Mouse (Mus musculus) liver, embryonic 16.5 days (tissue): Measurements from ENCODE around the gene Uhrf2. TPM values are rescaled to one million over a fixed set of nuclear protein-coding genes. Genes with fewer than 3 reads are reported as not detected.
A peak's percentile ranks its signal among the peaks of the same experiment; 100 is the strongest.
"Not testable (repeated sequence)": the region's sequence is repeated elsewhere in the genome, so short reads cannot be mapped to it uniquely, and the experiment has no call there.

Experiments used
- ATAC-seq: fragments of 200-750 bp; cut with Nextera tagmentation; 2 replicates; pipeline ENCODE4 v1.8.0; 2017; ENCODE audit warnings: low read depth, mild to moderate bottlenecking, moderate number of reproducible peaks, moderate library complexity
- H3K27ac ChIP-seq: fragments of 300-500 bp; sonication (generic); 2 replicates; pipeline ENCODE4 v1.5.1; 2014; ENCODE audit warnings: mild to moderate bottlenecking, low read length
- H3K27me3 ChIP-seq: fragments of 300-500 bp; sonication (generic); 2 replicates; pipeline ENCODE4 v1.6.1; 2014; ENCODE audit warnings: low read depth, low read length, mixed read lengths; ENCODE audit not compliant: control insufficient read depth, insufficient read depth
- H3K36me3 ChIP-seq: fragments of 300-500 bp; sonication (generic); 2 replicates; pipeline ENCODE4 v1.6.1; 2014; ENCODE audit warnings: mild to moderate bottlenecking; ENCODE audit not compliant: control insufficient read depth, insufficient read depth
- H3K4me1 ChIP-seq: fragments of 300-500 bp; sonication (generic); 2 replicates; pipeline ENCODE4 v1.6.1; 2014; ENCODE audit warnings: low read depth, low read length, mixed read lengths; ENCODE audit not compliant: control insufficient read depth
- H3K4me2 ChIP-seq: fragments of 300-500 bp; sonication (generic); 2 replicates; pipeline ENCODE4 v1.6.1; 2014; ENCODE audit warnings: low read depth, low read length, mixed read lengths
- H3K4me3 ChIP-seq: fragments of 300-500 bp; sonication (generic); 2 replicates; pipeline ENCODE4 v1.5.1; 2014; ENCODE audit warnings: low read depth, mild to moderate bottlenecking, low read length
- H3K9ac ChIP-seq: fragments of 300-500 bp; sonication (generic); 2 replicates; pipeline ENCODE4 v1.6.1; 2014; ENCODE audit warnings: low read depth, low read length
- H3K9me3 ChIP-seq: fragments of 300-500 bp; sonication (generic); replicated peaks from 2 replicates; pipeline ENCODE4 v1.6.1; 2016; ENCODE audit warnings: low read length; ENCODE audit not compliant: control insufficient read depth
- WGBS: fragments of 180-500 bp; shearing (Covaris S2); extraction: QIAGEN DNeasy Blood & Tissue Kit; methylation state at CpG from one replicate; pipeline ENCODE4 v1.1.7; 2014; ENCODE audit not compliant: insufficient replicate concordance; 5-methylcytosine and 5-hydroxymethylcytosine counted together
- polyA plus RNA-seq: library from polyadenylated mRNA; unstranded; fragments of >200 nt; fragmentation: Nextera tagmentation; extraction: Ambion mirVana; gene quantifications from 2 replicates; pipeline ENCODE4 v1.2.1, GENCODE M21; 2015

Gene Uhrf2
- polyA plus RNA-seq, 1 experiment from 2014 or later: 32.0 TPM

DNA sequence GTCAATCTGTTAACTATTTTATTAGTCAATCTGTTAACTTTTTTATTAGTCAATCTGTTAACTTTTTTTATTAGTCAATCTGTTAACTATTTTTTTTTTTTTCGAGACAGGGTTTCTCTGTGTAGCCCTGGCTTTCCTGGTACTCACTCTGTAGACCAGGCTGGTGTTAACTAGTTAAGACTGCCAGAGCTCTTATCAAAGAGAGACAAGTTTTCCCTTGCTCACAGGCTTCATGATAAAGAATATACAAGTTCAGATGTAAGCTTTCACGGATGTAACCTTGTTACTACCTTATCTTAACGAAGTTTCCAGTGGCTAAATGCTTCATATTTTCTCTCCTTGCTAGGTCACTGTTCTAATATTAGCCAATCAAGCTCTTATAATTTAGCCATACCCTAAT, 16.0 kb upstream of the Uhrf2 start:
- H3K4me1 ChIP-seq: no peaks in the 10 kb centered on the region
- H3K9me3 ChIP-seq: no peaks in the 10 kb centered on the region
- no peak for ATAC-seq
- no peaks in the 10 kb centered on the region for H3K27me3 ChIP-seq
- H3K4me2 ChIP-seq: no peak overlapping the region
- H3K36me3 ChIP-seq: no peaks in the 10 kb centered on the region
- WGBS: 24% methylated on average over 3 of the region's 3 CpGs
- no peak overlapping the region for H3K9ac ChIP-seq
- H3K4me3 ChIP-seq: no peak overlapping the region
- no peak overlapping the region for H3K27ac ChIP-seq

GRCm38 (mm10) chr19:30016156-30016555, 14.2 kb upstream of the Uhrf2 start:
- peak; percentile 60 for ATAC-seq
- Histone ChIP-seq H3K4me2 (no peak overlapping the region), H3K27me3 (no peaks in the 10 kb centered on the region), H3K9ac (no peak overlapping the region), H3K36me3 (no peaks in the 10 kb centered on the region), H3K9me3 (no peaks in the 10 kb centered on the region), H3K27ac (peak overlapping the region; percentile 27; the same call in 1 of the 2 replicates), H3K4me3 (no peak overlapping the region), H3K4me1 (no peaks in the 10 kb centered on the region)
- 54% methylated on average over 6 of the region's 6 CpGs for WGBS

GRCm38 (mm10) chr19:30023419-30023818, 6.9 kb upstream of the Uhrf2 start:
- not testable (repeated sequence) for H3K4me1 ChIP-seq, H3K27ac ChIP-seq, H3K4me3 ChIP-seq, H3K9ac ChIP-seq, H3K36me3 ChIP-seq, ATAC-seq, H3K9me3 ChIP-seq, H3K4me2 ChIP-seq, H3K27me3 ChIP-seq
- 78% methylated on average over 10 of the region's 10 CpGs for WGBS

DNA sequence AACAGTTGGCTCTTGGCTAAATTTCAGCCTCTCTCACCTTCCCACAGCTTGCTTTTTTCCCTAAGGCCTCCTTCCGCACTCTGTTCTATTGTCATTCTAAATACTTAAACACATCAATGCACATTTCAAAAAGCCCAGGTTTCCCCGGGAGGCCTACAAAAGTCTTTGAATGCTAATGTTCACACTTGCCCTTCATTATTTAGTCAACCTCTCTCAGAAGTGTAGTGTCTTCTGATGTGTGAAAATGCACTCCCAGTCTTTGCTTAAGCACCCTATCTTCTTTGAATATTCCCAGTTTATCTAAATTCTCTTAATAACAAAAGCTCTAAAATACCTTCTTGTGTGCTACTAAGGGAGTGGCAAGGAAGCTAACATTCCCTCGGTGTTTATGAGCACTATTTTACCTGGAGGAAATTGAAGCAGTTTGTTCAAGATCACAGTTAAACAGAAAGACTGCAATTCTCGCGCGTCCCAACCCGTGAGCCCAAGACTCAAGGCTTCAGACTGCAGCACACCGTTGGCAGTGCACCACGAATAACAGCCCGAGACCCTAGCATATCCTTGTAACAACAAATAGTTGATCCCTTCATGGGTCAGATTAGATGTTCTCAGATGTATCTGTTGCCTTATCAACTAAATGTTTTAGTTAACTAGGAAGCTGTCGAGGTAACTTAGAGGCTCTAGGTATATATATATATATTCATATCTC, 1.2 kb upstream of the Uhrf2 start:
- Histone ChIP-seq H3K4me2 (peak overlapping the region; percentile 93), H3K4me1 (peaks cover 18% of the 10 kb centered on the region), H3K9me3 (no peaks in the 10 kb centered on the region), H3K4me3 (no peak overlapping the region), H3K27ac (no peak overlapping the region), H3K36me3 (no peaks in the 10 kb centered on the region), H3K9ac (no peak overlapping the region), H3K27me3 (no peaks in the 10 kb centered on the region)
- ATAC-seq: no peak
- 73% methylated on average over 11 of the region's 11 CpGs for WGBS

DNA sequence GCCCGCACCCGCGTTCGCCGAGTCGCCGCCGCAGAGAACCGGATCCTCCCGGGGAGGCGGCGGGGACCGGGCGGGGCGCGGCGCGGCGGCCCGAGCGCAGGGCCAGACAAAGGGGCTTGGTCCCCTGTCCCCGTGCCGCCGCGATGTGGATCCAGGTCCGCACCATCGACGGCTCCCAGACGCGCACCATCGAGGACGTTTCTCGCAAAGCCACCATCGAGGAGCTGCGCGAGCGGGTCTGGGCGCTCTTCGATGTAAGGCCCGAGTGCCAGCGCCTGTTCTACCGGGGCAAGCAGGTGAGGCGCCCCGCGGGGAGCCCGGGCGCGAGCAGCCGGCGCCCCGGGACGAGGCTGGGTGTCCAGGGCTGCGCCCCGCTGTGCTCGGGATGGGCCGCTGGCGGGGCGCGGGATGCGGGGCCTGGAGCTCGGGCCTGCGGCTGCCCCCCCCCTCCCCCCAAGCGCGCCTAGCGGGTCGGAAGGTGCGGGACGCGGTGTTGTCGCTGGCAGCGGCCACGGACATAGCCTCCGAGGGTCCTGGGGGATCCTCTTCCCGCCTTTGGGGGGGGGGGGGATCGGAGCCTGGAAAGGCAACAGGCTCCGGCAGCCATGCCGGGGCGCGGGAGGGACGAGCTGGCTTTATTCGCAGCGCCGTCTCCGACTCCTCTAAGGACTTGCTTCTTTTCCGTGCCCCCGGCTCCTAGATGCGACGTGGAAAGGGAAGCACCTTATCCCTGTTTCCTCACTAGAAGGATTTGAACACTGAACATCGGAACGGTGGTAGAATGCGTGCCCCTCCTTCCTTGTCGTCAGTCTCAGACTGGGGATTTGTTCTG, 539 bp downstream of the Uhrf2 start:
- Histone ChIP-seq H3K27ac (peak overlapping the region; percentile 94), H3K9me3 (no peaks in the 10 kb centered on the region), H3K4me2 (peak overlapping the region; percentile 93), H3K36me3 (no peaks in the 10 kb centered on the region), H3K27me3 (no peaks in the 10 kb centered on the region), H3K9ac (peak overlapping the region; percentile 99), H3K4me1 (peaks cover 28% of the 10 kb centered on the region), H3K4me3 (peak overlapping the region; percentile 98)
- under 1% methylated on average over 85 of the region's 92 CpGs for WGBS
- ATAC-seq: peak; percentile 70

- peak overlapping the region; percentile 98 for H3K4me3 ChIP-seq
- no peak for ATAC-seq
- peak overlapping the region; percentile 94 for H3K27ac ChIP-seq
- H3K9me3 ChIP-seq: no peaks in the 10 kb centered on the region
- H3K9ac ChIP-seq: peak overlapping the region; percentile 99
- H3K36me3 ChIP-seq: no peaks in the 10 kb centered on the region
- H3K4me1 ChIP-seq: peaks cover 31% of the 10 kb centered on the region
- 1% methylated on average over 7 of the region's 7 CpGs for WGBS
- H3K4me2 ChIP-seq: peak overlapping the region; percentile 93
- H3K27me3 ChIP-seq: no peaks in the 10 kb centered on the region
Observed at GRCm38 (mm10) chr19:30031468-30031931, 1.2 kb downstream of the Uhrf2 start.

GRCm38 (mm10) chr19:30032206-30032605, 1.9 kb downstream of the Uhrf2 start:
- Histone ChIP-seq H3K9me3 (no peaks in the 10 kb centered on the region), H3K27me3 (no peaks in the 10 kb centered on the region), H3K36me3 (no peaks in the 10 kb centered on the region), H3K9ac (no peak overlapping the region; the same call in 1 of the 2 replicates), H3K27ac (no peak overlapping the region), H3K4me1 (peaks cover 34% of the 10 kb centered on the region), H3K4me3 (peak overlapping the region; percentile 98), H3K4me2 (peak overlapping the region; percentile 93)
- ATAC-seq: no peak
- 32% methylated on average over 3 of the region's 3 CpGs for WGBS

DNA sequence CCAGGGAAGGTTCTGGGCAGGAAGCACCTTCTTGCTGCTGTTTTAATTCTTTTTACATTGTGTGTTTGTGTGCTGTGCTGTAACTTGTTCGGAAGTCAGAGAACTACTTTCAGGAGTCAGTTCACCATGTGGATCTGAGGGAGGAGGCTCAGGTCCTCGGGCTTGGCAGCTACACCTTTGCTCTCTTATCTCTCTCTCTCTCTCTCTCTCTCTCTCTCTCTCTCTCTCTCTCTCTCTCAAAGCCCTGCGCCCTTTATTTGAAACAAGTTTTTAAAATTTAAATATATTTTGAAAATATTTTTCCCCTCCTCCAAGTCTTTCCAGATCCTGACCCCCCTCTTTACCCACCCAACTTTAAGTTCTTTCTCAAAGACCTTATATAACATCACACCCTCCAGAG, 5.0 kb downstream of the Uhrf2 start:
- no peak for ATAC-seq
- H3K4me1 ChIP-seq: peaks cover 29% of the 10 kb centered on the region
- no peaks in the 10 kb centered on the region for H3K36me3 ChIP-seq
- WGBS: 39% methylated on average over 3 of the region's 3 CpGs
- H3K27me3 ChIP-seq: no peaks in the 10 kb centered on the region
- no peak overlapping the region for H3K9ac ChIP-seq
- no peak overlapping the region for H3K27ac ChIP-seq
- H3K4me2 ChIP-seq: no peak overlapping the region
- H3K4me3 ChIP-seq: no peak overlapping the region
- no peaks in the 10 kb centered on the region for H3K9me3 ChIP-seq

DNA sequence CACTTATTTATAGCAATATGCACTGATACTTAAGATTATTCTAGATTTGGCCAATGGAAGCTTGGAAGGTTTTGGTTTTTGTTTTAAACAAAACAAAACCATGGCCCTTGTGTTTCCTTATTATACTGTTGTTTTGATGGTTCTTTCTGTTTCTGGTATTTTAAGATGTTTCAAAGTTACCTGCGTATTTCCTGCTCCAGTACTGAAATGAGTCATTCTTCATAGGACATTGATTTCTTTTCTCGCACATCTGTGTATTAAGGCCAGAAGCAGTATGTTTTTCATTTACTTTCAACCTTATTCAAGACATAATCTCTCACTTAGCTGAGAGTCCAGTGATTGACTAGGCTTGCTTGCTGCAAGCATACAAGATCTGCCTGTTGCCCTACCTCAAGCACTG, 13.4 kb downstream of the Uhrf2 start:
- Histone ChIP-seq H3K27ac (no peak overlapping the region), H3K4me1 (no peaks in the 10 kb centered on the region; the same call in 1 of the 2 replicates), H3K4me3 (no peak overlapping the region), H3K36me3 (peaks cover 15% of the 10 kb centered on the region; the same call in 1 of the 2 replicates), H3K4me2 (no peak overlapping the region), H3K27me3 (no peaks in the 10 kb centered on the region), H3K9me3 (no peaks in the 10 kb centered on the region), H3K9ac (no peak overlapping the region)
- WGBS: 95% methylated on average over 2 of the region's 2 CpGs
- ATAC-seq: no peak
